Mouse (Mus musculus) embryonic fibroblast, embryonic 13.5 days (primary cell): ENCODE measurements around the gene Usp47.

Experiments used
- CTCF ChIP-seq: IDR thresholded peaks from 2 replicates; pipeline ENCODE4 v1.5.1; 2011; ENCODE audit warnings: mild to moderate bottlenecking, control low read depth, low read length, moderate library complexity, borderline replicate concordance; ENCODE audit not compliant: insufficient read depth
- POLR2A ChIP-seq: IDR thresholded peaks from 2 replicates; pipeline ENCODE4 v1.6.1; 2011; ENCODE audit warnings: low read depth, mild to moderate bottlenecking, control low read depth, low read length, moderate library complexity

GRCm38 (mm10) chr7:112024446-112024730 lies 1.1 kb downstream of the Usp47 start:
- TF ChIP-seq CTCF = no peak
- no peak for TF ChIP-seq POLR2A
